Mouse (Mus musculus) left cerebral cortex, postnatal 36 days (tissue): ENCODE results near the gene Fam162a. TPM values are rescaled to one million over a fixed set of nuclear protein-coding genes. Genes with fewer than 3 reads are reported as not detected.
"Not testable (repeated sequence)": the region's sequence is repeated elsewhere in the genome, so short reads cannot be mapped to it uniquely, and the experiment has no call there.

Experiments
- DNase-seq, 2 experiments: peaks; one replicate each; pipeline ENCODE4 v3.0.0; 2021 to 2022; ENCODE audit warnings: low spot score in 2 of 2, mixed read lengths in 1 of 2
- intact Hi-C: fragments of 180-260 bp; cut with DNase I; formaldehyde crosslinking; loops from one replicate; pipeline ENCODE4 v1.15.1; 2025
- total RNA-seq, 2 experiments: library from RNA; stranded (reverse); gene quantifications; 2 replicates each; pipeline ENCODE4 v1.2.3; 2021

Gene Fam162a
- total RNA-seq, 2 experiments from 2014 or later = 64.6 to 65.8 TPM

GRCm38 (mm10) chr16:36064904-36065303 lies 6.5 kb downstream of the Fam162a start:
- DNase-seq = no peak
- intact Hi-C loops = no loop called here

DNA sequence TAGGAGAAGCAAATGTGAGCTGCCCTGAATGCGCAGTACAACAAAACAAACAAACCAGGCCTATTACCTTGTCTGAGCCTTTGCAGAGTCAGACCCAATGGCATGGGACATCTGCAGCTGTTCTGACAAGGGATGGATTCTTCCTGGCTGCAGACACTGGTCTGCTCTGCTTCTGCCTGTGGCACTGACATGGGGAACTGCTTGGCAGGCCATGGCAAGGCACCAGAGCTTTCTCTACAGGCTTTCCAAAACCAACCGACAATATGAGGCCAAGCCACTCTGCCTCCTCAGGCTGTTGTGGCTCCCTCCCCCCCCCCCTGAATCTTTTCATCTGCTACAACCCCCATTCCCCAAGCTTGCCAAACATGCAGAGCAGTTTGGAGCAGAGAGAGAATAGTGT lies 8.1 kb downstream of the Fam162a start:
- intact Hi-C loops = no loop called here
- DNase-seq = no peak

- intact Hi-C loops, DNase-seq: not testable (repeated sequence)
Measured at GRCm38 (mm10) chr16:36062534-36062933, 8.9 kb downstream of the Fam162a start.

- no peak for DNase-seq
- intact Hi-C loops = no loop called here
Measured at GRCm38 (mm10) chr16:36057933-36058475, 13.4 kb downstream of the Fam162a start.

DNA sequence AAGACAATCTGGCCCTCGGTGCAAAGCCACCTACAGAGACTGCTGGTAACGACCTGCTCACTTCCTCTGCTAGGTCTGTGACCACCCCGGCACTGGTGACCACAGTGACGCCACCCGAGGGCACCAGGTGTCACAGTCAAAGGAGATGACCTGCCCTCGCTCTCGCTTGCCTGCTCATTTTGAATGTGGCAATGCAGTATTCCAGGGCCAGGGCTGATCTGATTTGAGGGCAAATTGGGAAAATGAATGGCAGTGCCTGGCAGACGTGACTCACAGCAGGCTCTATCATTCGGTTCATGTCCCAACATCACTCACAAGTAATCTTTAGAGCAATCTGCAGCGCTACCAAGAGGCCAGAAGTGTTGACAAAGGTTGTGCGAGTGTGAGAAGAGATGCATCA lies 15.0 kb downstream of the Fam162a start:
- intact Hi-C loops = no loop called here
- DNase-seq = no peak

- DNase-seq = no peak
- intact Hi-C loops = no loop called here
Measured at GRCm38 (mm10) chr16:36054920-36055319, 16.5 kb downstream of the Fam162a start.

- intact Hi-C loops = no loop called here
- no peak for DNase-seq
Measured at GRCm38 (mm10) chr16:36053524-36054275, 17.7 kb downstream of the Fam162a start.

DNA sequence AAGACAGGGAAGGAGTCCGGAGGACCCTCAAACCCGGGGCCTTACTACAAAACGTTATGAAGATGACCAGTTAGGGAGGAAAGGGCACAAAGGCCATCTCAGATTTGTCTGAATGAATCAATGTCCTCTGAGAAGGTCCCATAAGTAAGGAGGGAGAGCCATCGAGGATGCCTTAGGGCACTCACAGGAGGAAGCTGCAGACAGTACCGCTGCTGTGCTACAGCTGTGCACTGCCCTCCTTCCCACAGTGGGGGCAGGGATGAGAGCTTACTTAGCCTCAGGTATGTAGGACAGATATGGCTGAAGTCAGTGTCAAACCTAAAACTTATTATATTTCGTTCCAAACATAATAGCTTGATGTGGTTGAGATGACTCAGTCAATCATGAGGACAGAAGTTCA lies 19.9 kb downstream of the Fam162a start:
- DNase-seq = no peak
- intact Hi-C loops = no loop called here

DNA sequence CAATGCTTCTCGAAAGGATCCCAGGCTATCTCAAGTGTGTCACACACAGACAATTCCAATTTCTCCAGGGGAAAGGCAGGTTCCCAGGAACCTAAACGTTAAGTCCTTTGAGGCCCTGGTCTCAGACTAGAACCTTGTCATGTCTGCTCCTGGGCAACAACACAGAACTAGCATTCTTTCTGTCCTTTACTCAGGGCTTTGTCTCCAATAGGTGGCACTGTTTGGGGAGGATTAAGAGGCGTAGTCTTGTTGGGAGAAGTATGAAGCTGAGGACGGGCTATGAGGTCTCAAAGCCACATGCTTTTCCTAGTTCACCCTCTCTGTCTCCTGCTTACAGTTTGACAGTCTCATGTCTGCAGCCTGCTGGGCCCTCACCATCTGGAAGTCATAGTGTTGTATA lies 23.9 kb downstream of the Fam162a start:
- DNase-seq = no peak
- intact Hi-C loops = no loop called here

DNA sequence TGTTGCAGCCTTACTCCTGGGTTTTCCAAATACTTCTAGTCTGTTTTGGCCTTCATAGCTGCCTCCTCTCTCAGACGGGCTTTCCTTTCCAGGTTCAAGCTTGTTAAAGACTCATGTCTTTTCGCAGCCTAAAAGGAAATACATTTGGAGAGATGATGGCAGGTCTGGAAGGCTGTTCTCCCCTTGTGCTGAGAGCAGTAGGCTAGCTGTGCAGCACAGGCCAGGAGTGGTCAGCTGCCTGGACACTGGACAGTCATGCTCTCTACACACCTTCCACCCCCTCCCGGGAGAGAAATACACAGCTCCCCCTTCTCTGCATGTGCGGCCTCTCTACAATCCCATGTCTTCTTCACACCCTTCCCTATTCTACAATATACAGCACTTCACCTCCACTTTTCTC lies 27.4 kb downstream of the Fam162a start:
- no peak for DNase-seq
- intact Hi-C loops = no loop called here

GRCm38 (mm10) chr16:36043073-36043472 lies 28.3 kb downstream of the Fam162a start:
- intact Hi-C loops = no loop called here

GRCm38 (mm10) chr16:36041625-36042020 lies 29.8 kb downstream of the Fam162a start:
- DNase-seq = no peak
- intact Hi-C loops = loop anchor here (2.0 kb wide), 1 partner anchor 29 kb away; the partner anchor contains the start of genes Ccdc58 and Fam162a

More at GRCm38 (mm10) chr16:36043073-36043472, 28.3 kb downstream of the Fam162a start:
- DNase-seq = no peak

- intact Hi-C loops = loop anchor here (2.0 kb wide), 1 partner anchor 30 kb away; the partner anchor contains the start of genes Ccdc58 and Fam162a
- DNase-seq = peak; percentile 91 to 93
Measured at GRCm38 (mm10) chr16:36040640-36041624, 30.5 kb downstream of the Fam162a start, which contains the start of gene Wdr5b. TSS of gene Wdr5b (plus strand) at chr16:36041190.

DNA sequence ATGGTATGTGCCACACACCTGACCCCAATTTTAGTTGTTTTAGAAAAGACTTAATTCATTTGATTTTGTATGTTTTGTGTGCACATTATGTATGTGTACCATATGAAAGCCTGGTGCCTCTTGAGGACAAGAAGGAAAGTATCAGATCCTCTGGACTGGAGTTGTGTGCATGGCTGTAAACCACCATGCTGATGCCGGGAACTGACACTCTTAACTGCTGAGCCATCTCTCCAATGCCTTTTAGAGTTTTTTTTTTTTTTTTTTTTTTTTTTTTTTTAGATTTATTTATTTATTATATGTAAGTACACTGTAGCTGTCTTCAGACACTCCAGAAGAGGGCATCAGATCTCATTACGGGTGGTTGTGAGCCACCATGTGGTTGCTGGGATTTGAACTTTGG lies 43.3 kb downstream of the Fam162a start:
- DNase-seq, intact Hi-C loops: not testable (repeated sequence)

DNA sequence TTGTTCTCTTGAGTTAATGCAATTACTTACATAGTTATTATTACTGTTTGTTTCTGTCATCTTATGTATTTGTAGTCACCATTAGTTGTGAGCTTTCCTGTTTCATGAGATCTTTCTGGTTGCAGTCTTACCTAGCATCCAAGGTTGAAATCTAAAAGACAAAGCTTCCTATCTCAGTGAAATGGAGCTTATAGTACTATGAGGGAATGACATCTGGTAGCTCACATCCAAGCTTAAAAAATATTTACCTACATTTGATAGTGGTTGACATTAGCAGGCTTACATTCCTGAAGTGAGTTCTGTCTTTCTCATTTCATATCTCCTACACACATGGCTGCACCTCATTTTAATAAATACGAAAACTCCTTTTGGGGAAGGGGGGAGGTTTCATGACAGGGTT lies 55.1 kb downstream of the Fam162a start:
- no peak for DNase-seq
- intact Hi-C loops = no loop called here

- DNase-seq = no peak
- intact Hi-C loops = no loop called here
Measured at GRCm38 (mm10) chr16:36008396-36008795, 63.0 kb downstream of the Fam162a start.

DNA sequence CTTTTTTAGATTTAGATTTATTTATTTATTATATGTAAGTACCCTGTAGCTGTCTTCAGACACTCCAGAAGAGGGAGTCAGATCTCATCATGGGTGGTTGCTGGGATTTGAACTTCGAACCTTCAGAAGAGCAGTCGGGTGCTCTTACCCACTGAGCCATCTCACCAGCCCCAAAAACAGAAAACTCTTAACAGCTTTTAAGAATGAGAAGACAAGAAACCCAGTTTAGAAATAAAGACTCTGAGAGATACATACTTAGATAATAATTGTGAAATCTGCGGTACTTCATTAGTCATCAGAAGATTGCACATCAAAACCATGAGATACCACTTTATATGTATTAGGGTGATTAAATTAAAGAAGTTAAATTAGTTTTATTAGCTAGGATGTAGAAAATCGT lies 72.5 kb downstream of the Fam162a start:
- intact Hi-C loops, DNase-seq: not testable (repeated sequence)
